Mouse (Mus musculus) thymus, adult 2 months (tissue): ENCODE measurements around the gene Vsir.

ENCODE experiments used
- CTCF ChIP-seq: fragments of 200-500 bp; IDR thresholded peaks from 2 replicates; pipeline ENCODE4 v1.5.1; 2012; ENCODE audit warnings: mild to moderate bottlenecking, control low read depth, low read length, moderate library complexity, borderline replicate concordance; ENCODE audit not compliant: control insufficient read depth, poor library complexity, insufficient read depth; ENCODE audit errors: extremely low read depth
- POLR2A ChIP-seq: fragments of 200-500 bp; IDR thresholded peaks from 2 replicates; pipeline ENCODE4 v1.6.1; 2012; ENCODE audit warnings: mild to moderate bottlenecking, low read length, control low read depth, moderate library complexity; ENCODE audit not compliant: control insufficient read depth, poor library complexity, insufficient read depth; ENCODE audit errors: extremely low read depth

DNA sequence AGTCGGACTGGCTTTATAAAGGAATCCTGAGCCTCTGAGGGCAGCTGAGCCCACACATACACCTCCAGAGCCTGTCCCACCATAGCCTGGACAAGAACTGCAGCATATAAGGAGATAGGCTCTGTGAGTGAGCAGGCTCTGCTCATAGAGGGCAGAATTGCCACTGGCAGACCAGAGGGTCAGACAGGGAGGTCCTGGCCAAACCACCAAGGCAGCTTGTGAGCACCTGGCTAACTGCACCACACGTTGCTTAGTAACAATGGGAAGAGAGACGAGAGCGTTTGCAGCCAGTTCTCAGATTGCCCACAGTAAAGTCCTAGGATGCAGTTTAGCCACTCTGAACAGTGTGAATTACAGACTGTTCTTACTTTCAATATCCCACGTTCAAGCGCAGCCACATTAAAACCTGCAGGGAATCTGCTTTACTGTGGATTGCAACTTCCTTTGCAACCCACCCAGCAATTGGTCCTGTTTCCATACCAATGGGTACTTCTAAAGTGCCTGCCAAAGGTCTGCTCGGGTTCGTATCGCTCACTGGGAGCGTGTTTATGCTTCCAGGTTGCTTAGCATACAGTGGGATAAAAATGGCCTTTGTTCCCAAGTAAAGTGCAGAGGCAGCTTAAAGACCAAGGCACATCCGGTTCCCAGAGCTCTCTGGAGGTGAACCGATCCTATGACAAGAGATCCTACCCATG lies 15.1 kb downstream of the Vsir start:
- TF ChIP-seq POLR2A (no peak), CTCF (no peak)
